Mouse (Mus musculus) G1E (cell line): ENCODE results near the gene Tmem108.

Experiments
- CTCF ChIP-seq: IDR thresholded peaks from 2 replicates; pipeline ENCODE4 v1.5.1; 2012; ENCODE audit warnings: low read depth, low read length, inconsistent platforms, mixed read lengths
- GATA1 ChIP-seq: IDR thresholded peaks from 2 replicates; pipeline ENCODE4 v1.6.1; 2012; ENCODE audit warnings: borderline replicate concordance, low read length, inconsistent platforms, mixed read lengths

- no peak for TF ChIP-seq CTCF
- no peak for TF ChIP-seq GATA1
These were observed 115.0 kb downstream of the Tmem108 start for GRCm38 (mm10) chr9:103646605-103647004.
